Comparison of ENCODE assay signal across 20 mouse cellular contexts in the genomic region with DNA sequence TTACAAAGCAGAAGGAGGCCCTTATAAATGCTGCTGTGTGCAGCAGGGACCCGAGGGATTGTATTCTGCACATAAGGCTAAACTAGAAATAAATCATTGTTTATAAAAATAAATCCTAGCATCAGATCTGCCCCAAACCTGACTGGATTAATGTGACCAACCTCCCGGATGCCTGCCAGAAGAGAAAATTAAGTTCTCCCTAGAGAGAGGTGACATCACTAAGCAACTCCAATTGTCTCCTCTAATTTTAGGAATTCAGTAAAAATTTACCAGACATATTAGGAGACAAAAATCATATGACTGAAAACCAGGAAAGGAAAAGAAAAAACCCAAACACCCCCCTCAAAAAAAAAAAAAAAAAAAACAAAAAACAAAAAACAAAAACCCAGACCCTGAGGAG.
"Had no signal": no experiment of that assay in that cellular context is flagged by ENCODE, and none has a peak within 500 bp of the region (broad histone marks: within the 10 kb centered on the region; RNA-seq: fewer than 3 reads in every experiment).

No protein-coding gene starts in this region.

- H3K27ac ChIP-seq: lung, embryonic 15.5 days; midbrain, embryonic 10.5 days; midbrain, embryonic 12.5 days; neural tube, embryonic 13.5 days; neural tube, embryonic 15.5 days had no signal

- H3K4me1 ChIP-seq: midbrain, embryonic 10.5 days; midbrain, embryonic 12.5 days; neural tube, embryonic 13.5 days; neural tube, embryonic 15.5 days had no signal

- ATAC-seq: lung, postnatal 0 days; midbrain, embryonic 16.5 days had no signal

- H3K4me3 ChIP-seq: lung, embryonic 15.5 days; midbrain, embryonic 10.5 days; midbrain, embryonic 12.5 days; myocyte; neural tube, embryonic 13.5 days; neural tube, embryonic 15.5 days had no signal

- H3K27me3 ChIP-seq: lung, embryonic 15.5 days; midbrain, embryonic 12.5 days; neural tube, embryonic 13.5 days; neural tube, embryonic 15.5 days had no signal

- H3K9me3 ChIP-seq: lung, embryonic 15.5 days; midbrain, embryonic 10.5 days; midbrain, embryonic 12.5 days; neural tube, embryonic 13.5 days; neural tube, embryonic 15.5 days had no signal

- H3K36me3 ChIP-seq: lung, embryonic 15.5 days; midbrain, embryonic 10.5 days; midbrain, embryonic 12.5 days; neural tube, embryonic 13.5 days; neural tube, embryonic 15.5 days had no signal

- DNase-seq: lung, adult 2 months; lung, postnatal 14 days; lung, postnatal 4 days; midbrain, embryonic 14.5 days; retina, postnatal 1 day; right cerebral cortex, adult 18-20 months; right cerebral cortex, postnatal 25 days; right cerebral cortex, postnatal 4 days; spleen, adult 18-20 months; thymus, adult 18-20 months; thymus, postnatal 14 days; thymus, postnatal 36 days had no signal

- H3K9ac ChIP-seq: lung, embryonic 15.5 days; midbrain, embryonic 12.5 days; neural tube, embryonic 13.5 days; neural tube, embryonic 15.5 days had no signal

- H3K4me2 ChIP-seq: lung, embryonic 15.5 days; midbrain, embryonic 12.5 days; neural tube, embryonic 13.5 days; neural tube, embryonic 15.5 days had no signal
